Mouse (Mus musculus) embryonic fibroblast, embryonic 13.5 days (primary cell): ENCODE measurements around the gene Macrod2. TPM values are rescaled to one million over a fixed set of nuclear protein-coding genes. Genes with fewer than 3 reads are reported as not detected.

Source experiments
- H3K27ac ChIP-seq: 2 replicates; pipeline ENCODE4 v1.5.1; 2012; ENCODE audit warnings: low read length, control low read depth, inconsistent platforms; ENCODE audit not compliant: insufficient read depth
- H3K4me1 ChIP-seq: 2 replicates; pipeline ENCODE4 v1.6.1; 2011; ENCODE audit warnings: low read length; ENCODE audit not compliant: control insufficient read depth, insufficient read depth
- H3K4me3 ChIP-seq: 2 replicates; pipeline ENCODE4 v1.5.1; 2011; ENCODE audit warnings: mild to moderate bottlenecking, control low read depth, low read length; ENCODE audit not compliant: insufficient read depth
- CTCF ChIP-seq: IDR thresholded peaks from 2 replicates; pipeline ENCODE4 v1.5.1; 2011; ENCODE audit warnings: mild to moderate bottlenecking, control low read depth, low read length, moderate library complexity, borderline replicate concordance; ENCODE audit not compliant: insufficient read depth
- POLR2A ChIP-seq: IDR thresholded peaks from 2 replicates; pipeline ENCODE4 v1.6.1; 2011; ENCODE audit warnings: low read depth, mild to moderate bottlenecking, control low read depth, low read length, moderate library complexity
- polyA plus RNA-seq: library from polyadenylated mRNA; stranded (reverse); fragments of >200 nt; gene quantifications from 2 replicates; pipeline ENCODE4 v1.2.4, GENCODE M21; 2011; ENCODE audit warnings: low read depth; ENCODE audit not compliant: missing spikeins, insufficient read length

Gene Macrod2
- polyA plus RNA-seq, 1 experiment, result 8.6 TPM

DNA sequence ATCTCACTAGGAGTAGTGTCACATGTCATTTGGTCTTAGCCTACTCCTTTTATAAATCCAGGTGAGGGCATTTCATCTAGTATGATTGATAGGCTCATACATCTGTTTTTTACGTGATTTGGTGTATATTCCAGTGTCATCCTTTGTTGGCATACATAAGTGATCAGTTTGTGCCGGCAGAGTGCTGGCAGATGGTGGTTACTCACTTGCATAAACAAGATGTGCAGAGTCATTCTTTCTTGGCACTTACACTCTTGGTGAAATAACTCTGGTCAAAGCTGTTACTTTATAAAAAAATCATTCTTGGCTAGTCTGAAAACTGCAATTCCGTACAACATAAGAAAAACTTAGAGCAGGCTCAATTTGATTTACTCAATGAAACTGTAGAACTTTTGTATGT is 102.6 kb downstream of the Macrod2 start:
- TF ChIP-seq POLR2A (no peak), CTCF (no peak)
- Histone ChIP-seq H3K4me3 (no peak overlapping the region), H3K27ac (no peak overlapping the region), H3K4me1 (no peaks in the 10 kb centered on the region)

DNA sequence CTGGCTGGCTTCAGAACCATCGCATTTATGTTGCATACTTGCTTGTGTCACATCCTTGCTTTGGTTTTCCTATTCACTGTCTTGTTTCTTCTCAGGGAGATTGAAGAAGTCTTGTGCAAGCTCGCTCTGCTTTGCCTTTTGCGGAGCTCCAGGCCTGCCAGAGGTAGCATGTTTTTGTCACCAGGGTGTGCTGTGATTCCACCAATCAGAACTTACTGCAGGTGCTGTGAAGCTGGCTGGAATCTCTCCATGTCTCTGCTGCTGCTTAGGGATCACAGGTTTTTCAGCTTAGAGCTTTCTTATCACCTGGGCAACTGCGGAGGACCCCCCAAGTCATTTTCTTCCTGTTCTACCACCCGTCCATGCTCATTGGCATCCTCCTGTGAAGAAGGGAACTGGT is 105.8 kb downstream of the Macrod2 start:
- Histone ChIP-seq H3K27ac (no peak overlapping the region), H3K4me1 (no peaks in the 10 kb centered on the region), H3K4me3 (no peak overlapping the region)
- TF ChIP-seq CTCF (no peak; the same call in 1 of the 2 replicates), POLR2A (no peak)

DNA sequence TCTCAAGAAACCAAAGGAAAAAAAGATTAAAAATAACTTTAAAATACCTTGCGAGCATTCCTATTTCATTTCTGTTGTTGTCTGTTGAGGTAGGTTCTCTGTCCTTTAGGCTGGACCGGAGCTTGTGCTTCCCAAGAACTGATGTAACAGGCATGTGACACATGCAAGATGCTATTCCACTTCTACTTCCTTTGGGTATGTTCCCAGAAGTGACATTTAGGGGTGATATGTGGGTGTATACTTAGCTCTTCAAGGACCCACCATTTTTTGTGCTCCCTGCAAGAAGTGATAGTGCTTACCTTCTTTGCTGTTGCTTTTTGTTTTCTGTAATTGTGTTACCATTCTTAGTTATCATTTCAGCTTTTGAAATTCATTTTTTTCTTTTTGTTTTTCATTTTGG is 126.4 kb downstream of the Macrod2 start:
- Histone ChIP-seq H3K4me3 (no peak overlapping the region), H3K27ac (no peak overlapping the region), H3K4me1 (no peaks in the 10 kb centered on the region)
- TF ChIP-seq CTCF (no peak), POLR2A (no peak)

DNA sequence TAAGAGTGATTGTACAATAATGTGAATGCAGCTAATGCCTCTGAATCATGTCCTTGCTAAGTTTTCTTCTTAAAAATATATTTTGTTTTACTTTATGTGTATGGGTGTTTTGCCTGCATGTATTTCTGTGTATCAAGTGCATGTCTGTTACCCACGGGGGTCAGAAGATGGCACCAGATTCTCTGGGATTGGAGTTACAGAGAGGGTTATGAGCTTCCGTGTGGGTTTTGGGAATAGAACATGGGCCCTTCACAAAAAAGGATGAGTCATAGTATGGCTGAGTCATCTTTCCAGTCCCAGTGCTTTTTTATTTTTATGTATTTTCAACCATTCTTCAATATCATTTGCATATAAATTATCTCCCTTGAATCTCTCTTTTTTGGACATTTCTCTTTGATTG is 135.1 kb downstream of the Macrod2 start:
- TF ChIP-seq CTCF, result no peak
- no peak for TF ChIP-seq POLR2A
- H3K4me3 ChIP-seq, result no peak overlapping the region
- no peak overlapping the region for H3K27ac ChIP-seq
- H3K4me1 ChIP-seq, result no peaks in the 10 kb centered on the region

DNA sequence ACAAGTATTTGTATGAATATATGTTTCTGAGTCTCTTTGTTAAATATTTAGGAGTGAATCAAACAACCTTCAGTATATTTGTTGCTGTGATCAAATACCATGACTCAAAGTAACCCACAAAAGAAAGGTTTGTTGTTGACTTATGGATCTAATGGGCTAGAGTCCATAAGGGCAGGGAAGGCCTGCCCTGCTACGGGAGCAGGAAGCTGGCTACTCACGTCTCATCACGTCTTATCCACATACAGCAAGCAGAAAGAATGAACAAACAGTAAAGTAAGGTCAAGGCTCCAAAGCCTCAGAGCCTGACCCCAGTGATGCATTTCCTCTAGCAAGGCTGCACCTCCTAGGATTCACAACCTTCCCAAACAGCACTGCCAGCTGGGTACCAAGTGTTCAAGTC is 136.9 kb downstream of the Macrod2 start:
- Histone ChIP-seq H3K4me1 (no peaks in the 10 kb centered on the region), H3K27ac (no peak overlapping the region), H3K4me3 (no peak overlapping the region)
- TF ChIP-seq CTCF (no peak), POLR2A (no peak)

DNA sequence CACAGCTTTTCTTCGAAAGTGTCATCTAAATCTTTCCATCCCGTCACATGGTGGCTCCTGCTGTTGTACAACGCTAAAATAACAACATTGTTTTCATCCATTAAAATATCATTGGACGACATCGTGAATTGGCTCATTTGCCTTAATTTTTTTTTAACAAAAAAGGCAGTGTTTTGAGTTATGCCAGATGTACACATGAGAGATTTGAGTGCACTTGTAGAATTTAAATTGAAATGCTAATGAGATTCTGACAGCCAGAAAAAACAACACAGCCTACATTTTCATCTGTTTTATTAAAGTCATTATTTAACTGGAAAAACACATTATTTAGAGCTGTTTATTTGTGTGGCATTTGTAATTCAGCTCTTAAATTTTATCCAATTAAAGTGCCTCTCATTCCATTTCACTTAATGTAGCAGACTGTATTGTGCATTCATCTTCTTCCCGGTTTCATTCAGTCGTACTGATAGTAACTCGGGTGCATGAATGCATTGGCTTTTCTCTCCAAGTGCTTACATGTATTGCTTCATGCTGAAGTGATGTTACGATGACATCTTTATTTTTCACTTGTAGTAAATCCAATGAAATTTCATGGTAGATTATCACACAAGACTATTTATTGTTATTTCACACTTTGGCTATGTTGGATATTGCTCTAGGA is 137.9 kb downstream of the Macrod2 start:
- no peak for TF ChIP-seq POLR2A
- TF ChIP-seq CTCF, result no peak
- H3K27ac ChIP-seq, result no peak overlapping the region
- H3K4me3 ChIP-seq, result no peak overlapping the region
- peaks cover 4% of the 10 kb centered on the region; the same call in 1 of the 2 replicates for H3K4me1 ChIP-seq

DNA sequence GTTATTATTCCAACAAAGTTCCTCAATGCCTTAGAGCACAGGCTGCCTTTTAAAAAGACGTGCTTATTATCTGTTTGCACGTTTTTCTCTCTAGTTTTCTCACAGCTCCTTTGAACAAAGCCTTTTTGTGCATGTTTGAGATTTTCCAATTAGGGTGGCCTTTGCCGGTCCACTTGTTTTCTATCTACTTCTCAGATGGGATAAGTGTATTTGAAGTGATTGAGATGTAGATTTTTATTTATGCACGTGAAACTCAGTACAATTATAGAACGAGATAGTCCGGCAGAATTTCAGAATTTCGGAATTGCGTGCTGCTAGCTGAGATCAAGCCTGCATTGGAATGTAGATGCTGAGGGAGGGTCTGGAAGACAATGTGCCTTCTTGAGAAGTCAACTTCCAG is 138.5 kb downstream of the Macrod2 start:
- Histone ChIP-seq H3K4me1 (peaks cover 4% of the 10 kb centered on the region; the same call in 1 of the 2 replicates), H3K4me3 (no peak overlapping the region), H3K27ac (no peak overlapping the region)
- no peak for TF ChIP-seq POLR2A
- TF ChIP-seq CTCF, result no peak

DNA sequence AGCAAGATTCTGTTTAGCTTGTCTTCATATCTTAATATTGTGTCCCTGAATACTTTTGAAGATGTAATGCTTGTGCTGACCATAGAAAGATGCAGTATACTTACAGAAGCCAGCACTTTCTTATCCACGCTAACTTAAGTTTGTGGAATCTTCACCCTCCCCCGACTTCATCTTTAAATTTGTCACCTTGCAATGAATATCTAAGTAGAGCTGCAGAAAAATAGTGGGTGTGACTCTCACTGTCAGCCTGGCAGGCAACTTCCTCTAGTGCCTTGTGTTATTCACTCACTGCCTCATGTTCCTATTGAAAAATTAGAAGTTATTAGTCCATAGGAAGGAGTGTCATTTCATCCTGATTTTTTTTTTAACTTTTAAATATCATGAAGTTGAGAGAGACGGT is 139.5 kb downstream of the Macrod2 start:
- Histone ChIP-seq H3K4me1 (peaks cover 4% of the 10 kb centered on the region; the same call in 1 of the 2 replicates), H3K27ac (no peak overlapping the region), H3K4me3 (no peak overlapping the region)
- TF ChIP-seq CTCF (no peak), POLR2A (no peak)

DNA sequence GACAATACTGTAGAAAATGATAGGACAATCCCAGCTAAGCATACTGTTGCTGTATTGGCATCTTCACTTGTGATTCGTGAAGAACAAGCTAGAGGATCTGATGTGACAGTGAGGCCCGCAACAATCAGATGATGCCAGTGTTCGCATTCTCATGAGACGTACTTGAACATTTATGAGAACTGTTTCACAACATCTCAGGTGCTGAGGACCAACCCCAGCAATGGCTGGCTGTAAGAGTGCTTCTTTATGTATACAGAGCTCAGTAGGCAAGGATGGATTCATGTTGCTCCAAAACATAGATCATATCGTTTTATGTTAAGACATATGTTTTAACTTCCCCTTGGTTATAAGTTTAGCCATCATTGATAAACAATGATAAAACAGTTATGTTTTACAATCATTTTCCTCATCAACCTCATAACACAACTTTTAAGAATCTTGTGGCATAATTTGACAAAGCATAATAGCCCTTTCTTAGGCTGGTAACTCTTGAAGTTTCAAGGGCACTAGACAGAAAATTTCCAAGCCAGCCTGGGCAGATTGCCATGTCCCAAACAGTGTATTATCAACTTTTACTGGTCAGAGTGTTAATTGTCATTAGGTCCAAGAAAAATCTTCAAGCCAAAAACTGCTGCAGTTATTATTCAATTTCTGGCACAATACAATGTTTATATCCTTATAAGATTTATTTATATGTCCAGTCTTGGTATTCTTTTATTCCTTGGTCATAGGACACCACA is 140.9 kb downstream of the Macrod2 start:
- TF ChIP-seq POLR2A, result no peak
- no peak for TF ChIP-seq CTCF
- Histone ChIP-seq H3K4me1 (peaks cover 4% of the 10 kb centered on the region; the same call in 1 of the 2 replicates), H3K4me3 (no peak overlapping the region), H3K27ac (no peak overlapping the region)

DNA sequence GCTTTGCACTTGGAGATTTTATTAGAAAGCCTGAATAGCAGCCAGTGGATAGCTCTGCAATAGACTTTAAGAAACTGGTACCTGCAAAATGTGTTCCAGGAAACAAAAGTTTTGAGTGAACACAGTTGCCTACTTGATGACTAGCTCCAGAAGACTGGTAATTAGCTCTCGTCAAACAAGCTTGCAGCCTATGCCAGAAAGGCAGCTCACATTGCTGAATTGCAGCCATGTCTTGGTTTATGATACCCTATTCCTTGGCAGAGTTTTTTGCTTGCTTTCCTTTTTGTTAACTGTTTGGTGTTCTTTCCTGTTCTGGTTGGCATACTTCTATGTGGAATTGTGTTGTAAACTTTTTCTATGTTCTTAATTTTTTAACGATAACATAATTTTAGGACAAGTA is 154.2 kb downstream of the Macrod2 start:
- H3K4me3 ChIP-seq, result no peak overlapping the region
- TF ChIP-seq CTCF (no peak), POLR2A (no peak)
- no peak overlapping the region for H3K27ac ChIP-seq
- no peaks in the 10 kb centered on the region for H3K4me1 ChIP-seq
